Mouse (Mus musculus) adrenal gland, postnatal 0 days (tissue): ENCODE measurements around the gene Hist1h2bh. TPM values are rescaled to one million over a fixed set of nuclear protein-coding genes. Genes with fewer than 3 reads are reported as not detected.

Source experiments
- polyA plus RNA-seq: library from polyadenylated mRNA; unstranded; fragments of >200 nt; fragmentation: Nextera tagmentation; extraction: Ambion mirVana; gene quantifications from 2 replicates; pipeline ENCODE4 v1.2.1, GENCODE M21; 2015

Gene Hist1h2bh
- 0.24 and 0.48 TPM in 2 replicates for polyA plus RNA-seq

DNA sequence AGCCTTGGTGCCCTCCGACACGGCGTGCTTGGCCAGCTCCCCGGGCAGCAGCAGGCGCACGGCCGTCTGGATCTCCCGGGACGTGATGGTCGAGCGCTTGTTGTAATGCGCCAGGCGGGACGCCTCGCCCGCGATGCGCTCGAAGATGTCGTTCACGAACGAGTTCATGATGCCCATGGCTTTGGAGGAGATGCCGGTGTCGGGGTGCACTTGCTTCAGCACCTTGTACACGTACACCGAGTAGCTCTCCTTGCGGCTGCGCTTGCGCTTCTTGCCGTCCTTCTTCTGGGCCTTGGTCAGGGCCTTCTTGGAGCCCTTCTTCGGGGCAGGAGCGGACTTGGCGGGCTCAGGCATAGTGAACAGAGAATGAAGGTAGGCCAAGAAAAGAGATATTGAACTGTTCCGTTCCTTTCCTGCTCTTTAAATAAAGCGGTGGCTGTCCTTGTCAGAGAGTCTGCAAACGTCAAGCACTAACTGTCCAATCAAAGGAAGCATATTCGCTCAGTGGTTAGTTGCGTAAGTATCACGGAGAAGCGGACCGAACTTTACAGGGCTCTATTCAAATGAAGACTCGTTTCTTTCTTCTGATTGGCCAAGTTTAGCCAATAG, at the start of gene Hist1h2bh:
Hist1h2bh (minus strand) TSS at position 394 of the 609 bp plus-strand sequence.

DNA sequence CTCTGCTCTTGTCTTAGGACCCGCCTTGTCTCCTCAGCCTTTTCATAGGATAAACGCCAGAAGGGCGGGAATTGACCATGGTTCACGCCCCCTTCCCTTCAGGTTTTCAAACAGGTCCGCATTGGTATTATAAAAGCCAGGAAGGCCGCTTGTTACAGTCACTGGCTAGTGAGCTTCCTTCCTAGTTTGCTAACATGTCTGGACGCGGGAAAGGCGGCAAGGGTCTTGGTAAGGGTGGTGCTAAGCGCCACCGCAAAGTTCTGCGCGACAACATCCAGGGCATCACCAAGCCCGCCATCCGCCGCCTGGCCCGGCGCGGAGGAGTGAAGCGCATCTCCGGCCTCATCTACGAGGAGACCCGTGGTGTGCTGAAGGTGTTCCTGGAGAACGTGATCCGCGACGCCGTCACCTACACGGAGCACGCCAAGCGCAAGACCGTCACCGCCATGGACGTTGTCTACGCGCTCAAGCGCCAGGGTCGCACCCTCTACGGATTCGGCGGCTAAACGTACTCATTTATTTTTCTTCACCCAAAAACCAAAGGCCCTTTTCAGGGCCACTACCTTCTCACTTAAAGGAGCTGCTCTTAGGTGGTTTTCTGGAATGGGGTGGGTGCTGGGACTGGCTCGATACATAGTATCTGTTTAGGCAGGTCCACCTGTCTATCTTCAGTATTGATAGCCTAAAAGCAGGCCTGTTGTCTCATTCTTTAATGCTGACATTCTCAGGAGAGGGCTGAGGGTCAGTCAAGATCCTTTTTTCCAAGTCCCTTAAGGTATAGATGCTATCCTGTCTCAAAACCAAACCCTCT, 38.4 kb upstream of the Hist1h2bh start, which contains the start of gene Hist1h4d:
Hist1h4d (plus strand) TSS at position 191 of the 811 bp plus-strand sequence.

DNA sequence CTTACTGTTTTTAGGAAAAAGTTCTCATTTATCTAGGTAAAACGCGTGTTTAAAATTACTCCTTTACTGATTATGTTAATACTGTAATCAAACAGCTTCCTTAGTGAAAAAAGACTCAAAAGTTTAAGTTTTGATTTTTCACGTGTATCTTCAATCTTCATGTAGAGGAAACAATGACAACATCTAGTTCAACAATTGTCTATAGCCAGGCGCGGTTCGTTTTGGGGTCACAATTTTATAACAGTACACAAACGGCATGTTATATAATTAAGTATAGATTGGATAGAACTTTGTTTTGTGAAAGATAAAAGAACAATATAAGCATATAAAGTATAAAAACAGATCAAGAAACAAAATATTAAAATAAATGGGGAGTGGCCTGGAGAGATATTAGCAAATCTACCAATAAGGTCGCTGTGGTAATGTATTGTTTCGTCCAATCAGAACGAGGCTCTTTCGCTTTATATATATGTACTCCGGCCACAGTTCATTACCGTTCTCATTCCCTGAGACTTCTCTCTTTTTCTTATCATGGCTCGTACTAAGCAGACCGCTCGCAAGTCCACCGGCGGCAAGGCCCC, 32.2 kb upstream of the Hist1h2bh start, which contains the start of gene Hist1h3d:
Hist1h3d (plus strand) TSS at position 493 of the 581 bp plus-strand sequence.

DNA sequence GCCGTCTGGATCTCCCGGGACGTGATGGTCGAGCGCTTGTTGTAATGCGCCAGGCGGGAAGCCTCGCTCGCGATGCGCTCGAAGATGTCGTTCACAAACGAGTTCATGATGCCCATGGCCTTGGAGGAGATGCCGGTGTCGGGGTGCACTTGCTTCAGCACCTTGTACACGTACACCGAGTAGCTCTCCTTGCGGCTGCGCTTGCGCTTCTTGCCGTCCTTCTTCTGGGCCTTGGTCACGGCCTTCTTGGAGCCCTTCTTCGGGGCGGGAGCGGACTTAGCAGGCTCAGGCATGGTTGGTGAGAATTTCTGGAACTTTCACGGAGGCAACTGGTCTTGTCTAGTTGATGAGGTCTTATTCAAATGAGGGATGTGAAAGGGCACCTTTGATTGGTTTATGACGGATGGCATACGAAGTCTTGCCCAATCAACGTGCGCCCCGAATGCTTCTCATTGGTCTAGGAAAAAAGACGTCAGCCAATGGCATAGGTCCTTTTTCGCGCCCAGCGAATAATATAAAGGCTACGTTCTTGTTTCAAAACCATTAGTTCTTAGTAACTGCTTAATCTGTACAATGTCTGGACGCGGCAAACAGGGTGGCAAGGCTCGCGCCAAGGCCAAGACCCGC, 30.8 kb upstream of the Hist1h2bh start, which contains the start of the genes Hist1h2bf and Hist1h2ad:
Hist1h2bf (minus strand) TSS at position 299 of the 627 bp plus-strand sequence.
Hist1h2ad (plus strand) TSS at position 484 of the 627 bp plus-strand sequence.

DNA sequence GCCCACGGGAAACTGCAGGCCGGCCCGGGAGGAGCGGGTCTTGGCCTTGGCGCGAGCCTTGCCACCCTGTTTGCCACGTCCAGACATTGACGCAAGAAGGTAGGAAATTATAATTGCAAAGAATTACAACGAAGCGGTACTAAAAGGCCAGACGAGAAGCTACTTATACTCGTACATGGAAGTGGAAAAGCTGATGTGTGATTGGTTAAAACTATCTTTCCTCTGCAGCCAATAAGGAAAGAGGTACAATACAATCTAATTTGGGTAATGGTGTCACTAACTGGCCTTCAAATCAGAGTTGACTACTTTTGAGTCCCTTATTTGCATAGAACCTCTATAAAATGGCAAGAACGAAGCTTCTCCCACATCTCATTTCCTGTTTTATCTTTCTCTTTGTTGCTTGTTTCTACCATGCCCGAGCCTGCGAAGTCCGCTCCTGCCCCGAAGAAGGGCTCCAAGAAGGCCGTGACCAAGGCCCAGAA, 27.9 kb upstream of the Hist1h2bh start, which contains the start of the genes Hist1h2ae and Hist1h2bg:
Hist1h2ae (minus strand) TSS at position 199 of the 482 bp plus-strand sequence.
Hist1h2bg (plus strand) TSS at position 375 of the 482 bp plus-strand sequence.

DNA sequence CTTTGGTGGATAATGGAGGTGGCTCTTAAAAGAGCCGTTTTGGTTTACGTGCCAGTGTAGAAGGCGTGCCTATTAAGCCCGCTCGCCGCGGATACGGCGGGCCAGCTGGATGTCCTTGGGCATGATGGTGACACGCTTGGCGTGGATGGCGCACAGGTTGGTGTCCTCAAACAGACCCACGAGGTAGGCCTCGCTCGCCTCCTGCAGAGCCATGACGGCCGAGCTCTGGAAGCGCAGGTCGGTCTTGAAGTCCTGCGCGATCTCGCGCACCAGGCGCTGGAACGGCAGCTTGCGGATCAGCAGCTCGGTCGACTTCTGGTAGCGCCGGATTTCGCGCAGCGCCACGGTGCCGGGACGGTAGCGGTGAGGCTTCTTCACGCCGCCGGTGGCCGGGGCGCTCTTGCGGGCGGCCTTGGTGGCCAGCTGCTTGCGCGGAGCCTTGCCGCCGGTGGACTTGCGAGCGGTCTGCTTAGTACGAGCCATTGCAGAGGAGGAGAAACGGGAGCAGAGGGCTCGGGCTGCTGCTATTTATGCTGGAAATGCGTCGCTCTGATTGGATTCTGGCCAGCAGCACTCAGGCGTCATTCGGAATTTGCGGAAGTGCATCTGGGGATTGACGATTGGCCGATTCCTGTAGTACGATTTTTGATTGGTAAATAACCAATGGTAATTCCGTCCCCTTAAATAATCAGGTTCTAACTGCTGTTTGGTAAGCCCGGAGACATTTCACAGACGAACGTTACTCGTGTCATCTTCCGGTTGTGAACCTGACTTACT, 18.9 kb upstream of the Hist1h2bh start, which contains the start of gene Hist1h3e:
Hist1h3e (minus strand) TSS at position 487 of the 777 bp plus-strand sequence.

DNA sequence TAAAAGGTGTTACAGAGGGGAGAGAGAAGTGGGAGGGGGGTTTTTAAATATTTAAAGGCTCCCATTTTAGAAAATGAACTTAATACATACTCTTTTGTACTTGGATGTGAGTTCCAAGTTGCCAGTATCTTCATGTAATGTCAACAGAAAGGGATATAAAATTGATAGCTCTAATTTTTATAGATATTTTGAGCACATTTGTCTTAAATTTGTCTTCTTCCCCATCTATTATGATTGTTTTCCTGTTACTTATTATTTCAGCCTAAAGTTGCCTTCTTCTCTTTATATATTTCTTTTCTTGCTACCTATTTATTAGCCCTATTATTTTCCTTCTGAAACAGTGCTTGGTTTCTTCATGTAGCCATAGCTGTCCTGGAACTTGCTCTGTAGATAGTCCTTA, 9.8 kb upstream of the Hist1h2bh start, which contains the start of gene Hist1h1d:
Hist1h1d (plus strand) TSS at position 301 of the 400 bp plus-strand sequence.

DNA sequence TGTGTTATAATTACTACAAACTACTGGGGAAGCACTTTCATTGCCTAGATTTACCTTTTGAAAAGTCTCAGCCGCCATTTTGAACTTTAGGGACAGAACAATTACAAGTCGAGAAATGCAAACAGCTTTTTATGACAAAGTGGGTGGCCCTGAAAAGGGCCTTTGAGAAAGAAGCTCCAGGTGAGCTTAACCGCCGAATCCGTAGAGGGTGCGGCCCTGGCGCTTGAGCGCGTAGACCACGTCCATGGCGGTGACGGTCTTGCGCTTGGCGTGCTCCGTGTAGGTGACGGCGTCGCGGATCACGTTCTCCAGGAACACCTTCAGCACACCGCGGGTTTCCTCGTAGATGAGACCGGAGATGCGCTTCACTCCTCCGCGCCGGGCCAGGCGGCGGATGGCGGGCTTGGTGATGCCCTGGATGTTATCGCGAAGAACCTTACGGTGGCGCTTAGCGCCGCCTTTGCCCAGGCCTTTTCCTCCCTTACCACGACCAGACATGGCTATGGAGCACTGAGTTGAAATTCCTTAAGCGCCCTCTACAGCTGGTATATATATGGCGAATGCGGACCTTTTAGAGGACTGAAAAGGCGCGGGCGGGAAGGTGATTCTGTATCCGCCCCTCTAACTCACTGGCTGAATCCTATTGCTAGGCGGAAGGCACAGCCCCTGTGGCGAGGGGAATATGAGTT, 8.1 kb upstream of the Hist1h2bh start, which contains the start of gene Hist1h4f:
Hist1h4f (minus strand) TSS at position 503 of the 689 bp plus-strand sequence.

DNA sequence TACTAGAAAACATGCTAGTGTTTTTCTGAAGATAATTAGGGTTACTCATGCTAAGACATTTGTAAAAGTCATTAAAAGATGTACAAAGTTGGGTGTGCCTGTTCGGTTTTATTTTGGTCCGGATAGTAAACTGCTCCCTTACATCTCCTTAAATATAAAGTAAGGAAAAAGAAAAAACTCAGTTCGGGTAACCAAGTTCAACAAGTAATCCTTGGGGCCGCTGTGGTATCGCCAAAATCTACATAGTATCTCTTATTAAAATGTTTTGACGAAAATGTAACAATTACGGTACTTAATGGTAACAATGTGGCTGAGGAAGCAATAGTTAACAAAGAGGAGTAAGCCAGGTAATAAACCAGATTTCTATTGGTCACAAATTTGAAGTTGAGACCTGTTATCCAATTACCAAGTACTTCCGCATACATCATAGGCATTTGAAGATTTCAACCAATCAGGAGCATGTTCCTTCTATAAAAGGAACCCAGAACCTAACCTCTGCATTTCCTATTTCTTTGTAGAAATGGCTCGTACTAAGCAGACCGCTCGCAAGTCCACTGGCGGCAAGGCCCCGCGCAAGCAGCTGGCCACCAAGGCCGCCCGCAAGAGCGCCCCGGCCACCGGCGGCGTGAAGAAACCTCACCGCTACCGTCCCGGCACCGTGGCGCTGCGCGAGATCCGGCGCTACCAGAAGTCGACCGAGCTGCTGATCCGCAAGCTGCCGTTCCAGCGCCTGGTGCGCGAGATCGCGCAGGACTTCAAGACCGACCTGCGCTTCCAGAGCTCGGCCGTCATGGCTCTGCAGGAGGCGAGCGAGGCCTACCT, 984 bp upstream of the Hist1h2bh start, which contains the start of gene Hist1h3f:
Hist1h3f (plus strand) TSS at position 88 of the 822 bp plus-strand sequence.

DNA sequence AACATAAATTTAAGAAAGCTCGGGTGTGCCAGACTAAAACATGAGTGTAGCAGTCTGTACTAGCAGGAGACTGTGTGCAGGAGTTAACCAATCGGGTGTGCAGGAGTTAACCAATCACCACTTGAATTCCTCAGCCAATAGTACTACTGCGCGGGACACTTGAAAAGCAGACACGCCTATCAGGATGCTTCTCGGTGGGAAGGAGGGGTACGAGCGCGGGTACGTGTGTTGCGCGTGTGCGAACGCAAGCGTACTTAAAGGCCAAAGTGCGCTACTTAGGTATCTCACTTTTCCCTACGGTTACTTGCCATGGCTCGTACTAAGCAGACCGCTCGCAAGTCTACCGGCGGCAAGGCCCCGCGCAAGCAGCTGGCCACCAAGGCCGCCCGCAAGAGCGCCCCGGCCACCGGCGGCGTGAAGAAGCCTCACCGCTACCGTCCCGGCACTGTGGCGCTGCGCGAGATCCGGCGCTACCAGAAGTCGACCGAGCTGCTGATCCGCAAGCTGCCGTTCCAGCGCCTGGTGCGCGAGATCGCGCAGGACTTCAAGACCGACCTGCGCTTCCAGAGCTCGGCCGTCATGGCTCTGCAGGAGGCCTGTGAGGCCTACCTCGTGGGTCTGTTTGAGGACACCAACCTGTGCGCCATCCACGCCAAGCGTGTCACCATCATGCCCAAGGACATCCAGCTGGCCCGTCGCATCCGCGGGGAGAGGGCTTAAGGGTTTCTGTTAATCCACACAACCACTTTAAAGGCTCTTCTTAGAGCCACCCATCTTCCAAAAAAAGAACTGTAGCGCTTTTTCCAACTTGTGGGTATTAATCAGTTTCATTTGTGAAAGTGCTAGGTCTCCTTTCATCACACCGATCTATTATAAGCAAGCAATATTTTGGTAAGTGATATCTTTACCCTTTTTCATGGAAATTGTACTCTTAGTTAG, 7.8 kb downstream of the Hist1h2bh start, which contains the start of gene Hist1h3g:
Hist1h3g (plus strand) TSS at position 286 of the 939 bp plus-strand sequence.

DNA sequence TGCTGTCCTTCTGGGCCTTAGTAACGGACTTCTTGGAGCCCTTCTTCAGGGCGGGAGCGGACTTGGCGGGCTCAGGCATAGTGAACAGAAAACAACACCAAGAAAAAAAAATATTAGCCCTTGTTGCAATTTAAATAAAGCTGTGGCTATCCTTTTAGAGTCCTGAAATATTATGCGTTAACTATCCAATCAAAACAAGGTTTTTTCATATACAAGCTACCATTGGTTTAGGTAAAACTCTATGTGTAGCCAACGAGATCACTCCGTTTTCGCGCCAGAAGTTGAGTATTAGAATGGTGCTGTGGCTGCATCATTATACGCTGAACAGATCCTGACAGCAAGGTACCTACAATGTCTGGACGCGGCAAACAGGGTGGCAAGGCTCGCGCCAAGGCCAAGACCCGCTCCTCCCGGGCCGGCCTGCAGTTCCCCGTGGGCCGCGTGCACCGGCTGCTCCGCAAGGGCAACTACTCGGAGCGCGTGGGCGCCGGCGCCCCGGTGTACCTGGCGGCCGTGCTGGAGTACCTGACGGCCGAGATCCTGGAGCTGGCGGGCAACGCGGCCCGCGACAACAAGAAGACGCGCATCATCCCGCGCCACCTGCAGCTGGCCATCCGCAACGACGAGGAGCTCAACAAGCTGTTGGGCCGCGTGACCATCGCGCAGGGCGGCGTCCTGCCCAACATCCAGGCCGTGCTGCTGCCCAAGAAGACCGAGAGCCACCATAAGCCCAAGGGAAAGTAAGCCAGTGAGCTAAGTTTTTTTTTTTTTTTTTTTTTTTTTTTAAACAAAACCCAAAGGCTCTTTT, 9.4 kb downstream of the Hist1h2bh start, which contains the start of gene Hist1h2af:
Hist1h2af (plus strand) TSS at position 347 of the 808 bp plus-strand sequence.

DNA sequence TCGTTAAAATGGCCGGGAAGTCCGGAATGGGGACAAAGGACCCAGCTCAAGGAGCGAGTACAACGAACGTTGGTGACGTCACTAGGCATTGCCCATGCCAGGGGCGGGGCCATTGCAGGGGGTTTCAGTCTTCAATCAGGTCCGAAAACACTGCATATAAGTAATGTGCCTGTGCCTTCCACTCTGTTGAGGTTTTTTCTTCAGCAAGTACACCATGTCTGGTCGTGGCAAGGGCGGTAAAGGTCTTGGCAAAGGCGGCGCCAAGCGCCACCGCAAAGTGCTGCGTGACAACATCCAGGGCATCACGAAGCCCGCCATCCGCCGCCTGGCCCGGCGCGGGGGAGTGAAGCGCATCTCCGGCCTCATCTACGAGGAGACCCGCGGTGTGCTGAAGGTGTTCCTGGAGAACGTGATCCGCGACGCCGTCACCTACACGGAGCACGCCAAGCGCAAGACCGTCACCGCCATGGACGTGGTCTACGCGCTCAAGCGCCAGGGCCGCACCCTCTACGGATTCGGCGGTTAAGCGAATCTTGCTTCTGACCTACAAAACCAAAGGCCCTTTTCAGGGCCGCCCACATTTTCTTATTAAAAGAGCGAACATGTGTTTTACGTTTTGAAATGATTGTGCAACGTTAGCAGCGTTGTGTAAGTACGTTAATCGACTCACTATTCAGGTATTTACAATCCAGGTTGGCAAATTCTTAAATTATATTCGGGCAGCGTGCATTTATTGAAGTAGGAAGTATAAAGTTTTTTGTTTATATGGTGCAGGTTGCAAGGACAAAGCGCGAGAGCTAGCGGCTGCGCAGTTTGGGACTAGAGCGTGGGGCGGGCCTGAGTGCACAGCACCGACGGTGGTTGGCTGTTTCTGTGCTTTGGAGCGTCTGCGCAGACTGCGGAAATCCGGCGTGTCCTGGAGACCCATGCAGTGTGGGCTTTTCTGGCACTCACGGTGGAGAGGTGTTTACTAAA, 12.0 kb downstream of the Hist1h2bh start, which contains the start of gene Hist1h4h:
Hist1h4h (plus strand) TSS at position 150 of the 975 bp plus-strand sequence.

